Mouse (Mus musculus) splenic B cell, adult 2 months (primary cell): Measurements from ENCODE around the gene Gm10118.

ENCODE experiments used
- DNase-seq: peaks from one replicate; pipeline ENCODE4 v3.0.0-alpha.2; 2011; ENCODE audit warnings: low read depth, low spot score
- H3K27me3 ChIP-seq: 2 replicates; pipeline ENCODE4 v1.6.1; 2012; ENCODE audit warnings: mild to moderate bottlenecking, low read length, moderate library complexity, mixed read lengths; ENCODE audit not compliant: control insufficient read depth, poor library complexity, insufficient read depth, severe bottlenecking
- H3K36me3 ChIP-seq: 2 replicates; pipeline ENCODE4 v1.6.1; 2012; ENCODE audit warnings: mild to moderate bottlenecking, low read length, moderate library complexity, mixed read lengths; ENCODE audit not compliant: control insufficient read depth, poor library complexity, insufficient read depth, severe bottlenecking

Gene Gm10118

GRCm38 (mm10) chr10:63927334-63927733, at the start of gene Gm10118:
Gene Gm10118 (minus strand): TSS chr10:63927434.
- Histone ChIP-seq H3K27me3 (no peaks in the 10 kb centered on the region), H3K36me3 (no peaks in the 10 kb centered on the region)
- DNase-seq: no peak

GRCm38 (mm10) chr10:63972300-63972699, 45.1 kb upstream of the Gm10118 start:
- Histone ChIP-seq H3K27me3 (no peaks in the 10 kb centered on the region), H3K36me3 (no peaks in the 10 kb centered on the region)
- no peak for DNase-seq

- H3K27me3 ChIP-seq: no peaks in the 10 kb centered on the region
- no peaks in the 10 kb centered on the region for H3K36me3 ChIP-seq
- no peak for DNase-seq
These were observed 27.2 kb upstream of the Gm10118 start for GRCm38 (mm10) chr10:63954308-63954930.

- DNase-seq: no peak
- H3K36me3 ChIP-seq: no peaks in the 10 kb centered on the region
These were observed 24.2 kb upstream of the Gm10118 start for GRCm38 (mm10) chr10:63951481-63951880.

GRCm38 (mm10) chr10:63950867-63951266, 23.6 kb upstream of the Gm10118 start:
- no peak for DNase-seq
- Histone ChIP-seq H3K27me3 (no peaks in the 10 kb centered on the region), H3K36me3 (no peaks in the 10 kb centered on the region)

More at GRCm38 (mm10) chr10:63951481-63951880, 24.2 kb upstream of the Gm10118 start:
- H3K27me3 ChIP-seq: no peaks in the 10 kb centered on the region

- H3K36me3 ChIP-seq: no peaks in the 10 kb centered on the region
- no peak for DNase-seq
- no peaks in the 10 kb centered on the region for H3K27me3 ChIP-seq
These were observed 20.0 kb upstream of the Gm10118 start for GRCm38 (mm10) chr10:63947266-63947665.

- DNase-seq: no peak
- H3K36me3 ChIP-seq: no peaks in the 10 kb centered on the region
- no peaks in the 10 kb centered on the region for H3K27me3 ChIP-seq
These were observed 18.3 kb upstream of the Gm10118 start for GRCm38 (mm10) chr10:63945534-63945933.

- H3K27me3 ChIP-seq: no peaks in the 10 kb centered on the region
- DNase-seq: no peak
These were observed 6.7 kb upstream of the Gm10118 start for GRCm38 (mm10) chr10:63933946-63934345.

GRCm38 (mm10) chr10:63908878-63909277, 18.4 kb downstream of the Gm10118 start:
- H3K36me3 ChIP-seq: no peaks in the 10 kb centered on the region
- no peaks in the 10 kb centered on the region; the same call in 1 of the 2 replicates for H3K27me3 ChIP-seq
- no peak for DNase-seq

More at GRCm38 (mm10) chr10:63933946-63934345, 6.7 kb upstream of the Gm10118 start:
- no peaks in the 10 kb centered on the region for H3K36me3 ChIP-seq

GRCm38 (mm10) chr10:63899891-63900290, 27.3 kb downstream of the Gm10118 start:
- no peak for DNase-seq

GRCm38 (mm10) chr10:63894612-63895011, 32.6 kb downstream of the Gm10118 start:
- DNase-seq: no peak
- no peaks in the 10 kb centered on the region for H3K27me3 ChIP-seq
- no peaks in the 10 kb centered on the region for H3K36me3 ChIP-seq

More at GRCm38 (mm10) chr10:63899891-63900290, 27.3 kb downstream of the Gm10118 start:
- Histone ChIP-seq H3K27me3 (no peaks in the 10 kb centered on the region), H3K36me3 (no peaks in the 10 kb centered on the region)

- DNase-seq: no peak
These were observed 40.7 kb downstream of the Gm10118 start for GRCm38 (mm10) chr10:63886449-63887088.

GRCm38 (mm10) chr10:63880462-63880903, 46.8 kb downstream of the Gm10118 start:
- Histone ChIP-seq H3K36me3 (no peaks in the 10 kb centered on the region), H3K27me3 (no peaks in the 10 kb centered on the region)
- DNase-seq: no peak

More at GRCm38 (mm10) chr10:63886449-63887088, 40.7 kb downstream of the Gm10118 start:
- H3K36me3 ChIP-seq: no peaks in the 10 kb centered on the region
- no peaks in the 10 kb centered on the region for H3K27me3 ChIP-seq
